Mouse (Mus musculus) spleen, adult 2 months (tissue): ENCODE measurements around the gene Pnrc1.
"Not testable (repeated sequence)": the region's sequence is repeated elsewhere in the genome, so short reads cannot be mapped to it uniquely, and the experiment has no call there.

ENCODE experiments used
- CTCF ChIP-seq: fragments of 200-500 bp; IDR thresholded peaks from 2 replicates; pipeline ENCODE4 v1.5.1; 2011; ENCODE audit warnings: mild to moderate bottlenecking, inconsistent platforms; ENCODE audit not compliant: insufficient read depth, insufficient read length, insufficient replicate concordance; ENCODE audit errors: extremely low read depth
- POLR2A ChIP-seq: fragments of 200-500 bp; IDR thresholded peaks from 2 replicates; pipeline ENCODE4 v1.6.1; 2011; ENCODE audit warnings: low read depth, low read length, inconsistent platforms

- not testable (repeated sequence) for TF ChIP-seq POLR2A, CTCF
Observed at GRCm38 (mm10) chr4:33314150-33314549, 24.2 kb upstream of the Pnrc1 start.
